Mouse (Mus musculus) ES-E14 (cell line): ENCODE measurements at regions not wholly inside any gene's neighbourhood (a gene's known extent, or its start where the extent isn't known, plus 50 kb on each side); places are given as distances from the start of the nearest gene placed in this dataset.

Source experiments
- DNase-seq: peaks from one replicate; pipeline ENCODE4 v3.0.0-alpha.2; 2013; ENCODE audit warnings: low read depth, low spot score
- H3K27ac ChIP-seq: 2 replicates; pipeline ENCODE4 v1.5.1; 2012; ENCODE audit warnings: low read depth, mild to moderate bottlenecking, low read length, moderate library complexity, mixed read lengths; ENCODE audit not compliant: poor library complexity, insufficient read depth, severe bottlenecking
- H3K36me3 ChIP-seq: 2 replicates; pipeline ENCODE4 v1.6.1; 2012; ENCODE audit warnings: mild to moderate bottlenecking, low read length, moderate library complexity, mixed read lengths; ENCODE audit not compliant: control insufficient read depth, poor library complexity, insufficient read depth, severe bottlenecking
- H3K4me1 ChIP-seq, 2 experiments: fragments of 150-350 bp in 1 of 2; sonication (generic) in 1 of 2; 2 replicates each; pipeline ENCODE4 v1.6.1; 2012; ENCODE audit warnings: low read length in 2 of 2, mild to moderate bottlenecking in 1 of 2, mixed read lengths in 1 of 2; ENCODE audit not compliant: control insufficient read depth in 2 of 2, insufficient read depth in 2 of 2, poor library complexity in 1 of 2
- H3K4me3 ChIP-seq, 2 experiments: fragments of 150-350 bp in 1 of 2; sonication (generic) in 1 of 2; 2 replicates each; pipeline ENCODE4 v1.5.1; 2012; ENCODE audit warnings: low read length in 2 of 2, low read depth in 1 of 2, mild to moderate bottlenecking in 1 of 2, mixed read lengths in 1 of 2; ENCODE audit not compliant: insufficient read depth in 1 of 2, poor library complexity in 1 of 2, severe bottlenecking in 1 of 2
- H3K9ac ChIP-seq: 2 replicates; pipeline ENCODE4 v1.6.1; 2012; ENCODE audit warnings: low read depth, mild to moderate bottlenecking, low read length, mixed read lengths; ENCODE audit not compliant: poor library complexity, insufficient read depth, severe bottlenecking
- H3K9me3 ChIP-seq: fragments of 150-350 bp; sonication (generic); 2 replicates; pipeline ENCODE4 v1.6.1; 2012; ENCODE audit warnings: low read depth, mild to moderate bottlenecking, low read length; ENCODE audit not compliant: control insufficient read depth, insufficient read depth
- CHD2 ChIP-seq: IDR thresholded peaks from 2 replicates; pipeline ENCODE4 v1.6.1; 2014; ENCODE audit warnings: mild to moderate bottlenecking, low read depth, low read length, inconsistent platforms
- HCFC1 ChIP-seq: IDR thresholded peaks from 2 replicates; pipeline ENCODE4 v1.6.1; 2012; ENCODE audit warnings: low read length, inconsistent platforms, borderline replicate concordance; ENCODE audit not compliant: insufficient read depth
- MAFK ChIP-seq: IDR thresholded peaks from 2 replicates; pipeline ENCODE4 v1.6.1; 2014; ENCODE audit warnings: mild to moderate bottlenecking, low read depth, low read length, inconsistent platforms; ENCODE audit not compliant: insufficient read depth
- ZC3H11A ChIP-seq: IDR thresholded peaks from 2 replicates; pipeline ENCODE4 v1.6.1; 2012; ENCODE audit warnings: low read depth, mild to moderate bottlenecking, inconsistent platforms, low read length, borderline replicate concordance
- ZNF384 ChIP-seq: IDR thresholded peaks from 2 replicates; pipeline ENCODE4 v1.6.1; 2012; ENCODE audit warnings: low read depth, low read length, inconsistent platforms
- in situ Hi-C, 2 experiments: fragments of 600-800 bp; cut with MboI; formaldehyde crosslinking; loops; one replicate each; pipeline ENCODE4 v1.15.1; 2025; ENCODE audit warnings: low sequenced_read_pairs in 2 of 2, inconsistent platforms in 1 of 2; ENCODE audit not compliant: unreplicated experiment in 2 of 2

DNA sequence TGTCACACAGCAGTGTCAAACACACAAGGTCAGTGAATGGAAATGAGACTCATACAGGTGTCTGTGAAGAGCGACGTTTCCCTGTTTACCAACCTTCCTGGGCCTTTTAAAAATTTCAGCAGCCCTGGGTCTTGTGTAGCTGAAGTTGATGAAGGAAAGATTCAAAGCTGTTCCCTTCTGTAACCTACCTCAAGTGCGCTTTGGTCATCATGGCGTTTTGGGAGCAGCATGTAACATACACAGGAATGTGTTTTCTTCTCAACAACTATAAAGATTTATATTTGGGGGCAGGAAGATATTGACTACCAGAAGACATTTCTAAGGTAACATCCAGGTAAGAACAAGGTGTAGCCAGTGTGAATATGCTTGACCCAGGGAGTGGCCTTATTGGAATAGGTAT lies 466.9 kb upstream of the Cdh4 start:
- no peak for DNase-seq
- Histone ChIP-seq H3K27ac (no peak overlapping the region), H3K4me1 (no peaks in the 10 kb centered on the region), H3K36me3 (no peaks in the 10 kb centered on the region), H3K9ac (no peak overlapping the region), H3K4me3 (no peak overlapping the region), H3K9me3 (no peaks in the 10 kb centered on the region)
- in situ Hi-C loops = no loop called here
- TF ChIP-seq HCFC1 = no peak
- TF ChIP-seq CHD2 = no peak
- TF ChIP-seq ZC3H11A = no peak
- TF ChIP-seq MAFK = no peak
- no peak for TF ChIP-seq ZNF384

DNA sequence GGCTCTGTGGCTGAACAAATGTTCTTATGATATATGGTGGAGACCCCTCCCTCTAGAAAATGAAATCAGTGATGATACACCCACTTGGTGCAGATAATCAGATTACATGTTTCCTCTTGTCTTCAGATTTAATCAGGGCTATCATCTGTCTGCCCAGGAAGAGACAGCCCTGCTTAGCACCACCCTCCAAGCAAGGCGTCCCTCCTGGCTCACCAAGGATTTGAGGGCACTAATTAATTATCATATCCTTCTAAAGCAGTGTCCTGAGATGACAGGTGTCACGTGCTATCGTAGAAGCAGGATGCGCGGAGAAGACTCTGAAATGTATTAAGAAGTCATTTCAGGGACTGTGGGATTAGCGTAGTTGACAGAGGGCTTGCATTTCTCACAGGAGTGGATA lies 466.2 kb upstream of the Cdh4 start:
- Histone ChIP-seq H3K4me3 (no peak overlapping the region), H3K36me3 (no peaks in the 10 kb centered on the region), H3K4me1 (no peaks in the 10 kb centered on the region), H3K27ac (no peak overlapping the region), H3K9ac (no peak overlapping the region), H3K9me3 (no peaks in the 10 kb centered on the region)
- no peak for DNase-seq
- in situ Hi-C loops = no loop called here
- TF ChIP-seq CHD2 = no peak
- no peak for TF ChIP-seq ZC3H11A
- TF ChIP-seq MAFK = no peak
- TF ChIP-seq HCFC1 = no peak
- TF ChIP-seq ZNF384 = no peak

GRCm38 (mm10) chr2:178976495-178976894 lies 465.7 kb upstream of the Cdh4 start:
- Histone ChIP-seq H3K9ac (no peak overlapping the region), H3K36me3 (no peaks in the 10 kb centered on the region), H3K27ac (no peak overlapping the region), H3K9me3 (no peaks in the 10 kb centered on the region), H3K4me3 (no peak overlapping the region), H3K4me1 (no peaks in the 10 kb centered on the region)
- no peak for DNase-seq
- TF ChIP-seq HCFC1 (no peak), CHD2 (no peak), ZNF384 (no peak), ZC3H11A (no peak), MAFK (no peak)
- in situ Hi-C loops = no loop called here

DNA sequence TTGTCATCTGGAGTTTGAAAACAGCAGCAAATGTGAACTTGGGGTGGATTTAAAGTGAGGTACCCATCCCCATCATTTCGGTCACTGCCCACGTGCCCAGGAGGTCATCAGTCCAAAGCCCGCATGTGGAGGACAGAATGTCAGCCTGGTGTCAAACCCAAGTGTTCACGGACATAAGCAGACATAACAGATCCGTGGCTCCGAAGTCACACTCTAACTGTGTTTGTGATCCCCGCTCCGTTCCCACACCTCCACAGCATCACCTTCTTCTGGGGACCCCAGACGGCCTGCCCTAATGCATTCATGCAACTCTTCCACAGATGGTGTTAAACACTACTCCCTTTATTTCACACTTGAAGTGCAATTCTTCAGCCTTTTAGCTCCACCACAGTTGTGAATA lies 462.8 kb upstream of the Cdh4 start:
- Histone ChIP-seq H3K9me3 (no peaks in the 10 kb centered on the region), H3K4me3 (no peak overlapping the region), H3K27ac (no peak overlapping the region), H3K9ac (no peak overlapping the region), H3K4me1 (no peaks in the 10 kb centered on the region), H3K36me3 (no peaks in the 10 kb centered on the region)
- TF ChIP-seq HCFC1 (no peak), MAFK (no peak), CHD2 (no peak)
- in situ Hi-C loops = no loop called here
- DNase-seq = no peak

DNA sequence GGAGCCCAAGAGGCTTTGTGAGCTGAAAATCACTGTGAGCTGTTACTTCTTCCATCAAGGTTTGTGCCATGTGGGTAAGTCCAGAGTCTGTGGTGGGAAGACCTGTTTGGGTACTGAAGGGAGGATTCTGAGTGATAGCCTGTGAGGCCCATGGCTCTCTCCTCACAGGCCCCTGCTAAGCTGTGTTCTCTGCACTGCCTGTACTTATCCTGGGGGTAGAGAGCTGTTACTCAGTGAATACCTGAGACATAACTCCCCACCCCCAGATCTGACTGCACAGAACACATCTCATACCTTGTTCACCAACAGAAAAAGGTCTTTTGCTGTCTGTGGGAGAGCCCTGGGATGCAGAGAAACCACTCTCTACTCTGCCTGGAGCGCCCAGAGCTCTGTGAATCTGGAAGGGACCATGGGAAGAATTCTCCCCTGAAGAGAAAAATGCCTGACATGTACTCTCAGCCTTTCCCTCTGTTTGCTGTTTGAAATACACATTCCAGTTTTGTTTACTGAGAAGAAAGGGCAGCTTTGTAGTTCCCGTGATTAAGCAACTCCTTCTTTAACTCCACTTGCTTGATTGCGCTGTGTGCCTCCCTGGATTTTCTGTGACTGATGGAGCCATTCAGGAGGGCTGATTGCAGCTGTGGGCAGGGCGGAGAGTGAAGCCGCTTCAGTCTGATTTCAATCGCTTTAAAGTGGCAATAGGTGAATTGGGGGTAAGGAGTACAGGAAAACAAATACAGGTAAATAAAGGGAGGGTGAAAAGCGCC lies 460.3 kb upstream of the Cdh4 start:
- no peaks in the 10 kb centered on the region for H3K36me3 ChIP-seq
- in situ Hi-C loops = no loop called here
- no peak overlapping the region for H3K9ac ChIP-seq
- no peaks in the 10 kb centered on the region for H3K4me1 ChIP-seq
- TF ChIP-seq ZC3H11A = no peak
- no peak for TF ChIP-seq CHD2
- no peak for TF ChIP-seq HCFC1
- no peak for TF ChIP-seq ZNF384
- no peak for TF ChIP-seq MAFK
- H3K4me3 ChIP-seq = no peak overlapping the region
- H3K9me3 ChIP-seq = no peaks in the 10 kb centered on the region
- no peak overlapping the region for H3K27ac ChIP-seq
- DNase-seq = no peak
